Mouse (Mus musculus) liver, adult 2 months (tissue): ENCODE data around the gene Lrrc38.

Experiments
- CTCF ChIP-seq: fragments of 200-500 bp; IDR thresholded peaks from 2 replicates; pipeline ENCODE4 v1.5.1; 2011; ENCODE audit warnings: low read depth, low read length, control low read depth
- POLR2A ChIP-seq: fragments of 200-500 bp; IDR thresholded peaks from 2 replicates; pipeline ENCODE4 v1.6.1; 2011; ENCODE audit warnings: low read length, control low read depth; ENCODE audit not compliant: insufficient read depth; ENCODE audit errors: extremely low read depth

GRCm38 (mm10) chr4:143313299-143313698 is 36.3 kb upstream of the Lrrc38 start:
- no peak for TF ChIP-seq CTCF
- no peak for TF ChIP-seq POLR2A
